Mouse (Mus musculus): ENCODE measurements around the gene Rtkn. TPM values are rescaled to one million over a fixed set of nuclear protein-coding genes. Genes with fewer than 3 reads are reported as not detected.

Rtkn gene
- polyA plus RNA-seq (2017; shearing (Covaris generic)) = 0.92 TPM

GRCm38 (mm10) chr6:83134951-83135513 lies at the start of gene Rtkn:
Gene Rtkn (plus strand): TSS chr6:83135463.

DNA sequence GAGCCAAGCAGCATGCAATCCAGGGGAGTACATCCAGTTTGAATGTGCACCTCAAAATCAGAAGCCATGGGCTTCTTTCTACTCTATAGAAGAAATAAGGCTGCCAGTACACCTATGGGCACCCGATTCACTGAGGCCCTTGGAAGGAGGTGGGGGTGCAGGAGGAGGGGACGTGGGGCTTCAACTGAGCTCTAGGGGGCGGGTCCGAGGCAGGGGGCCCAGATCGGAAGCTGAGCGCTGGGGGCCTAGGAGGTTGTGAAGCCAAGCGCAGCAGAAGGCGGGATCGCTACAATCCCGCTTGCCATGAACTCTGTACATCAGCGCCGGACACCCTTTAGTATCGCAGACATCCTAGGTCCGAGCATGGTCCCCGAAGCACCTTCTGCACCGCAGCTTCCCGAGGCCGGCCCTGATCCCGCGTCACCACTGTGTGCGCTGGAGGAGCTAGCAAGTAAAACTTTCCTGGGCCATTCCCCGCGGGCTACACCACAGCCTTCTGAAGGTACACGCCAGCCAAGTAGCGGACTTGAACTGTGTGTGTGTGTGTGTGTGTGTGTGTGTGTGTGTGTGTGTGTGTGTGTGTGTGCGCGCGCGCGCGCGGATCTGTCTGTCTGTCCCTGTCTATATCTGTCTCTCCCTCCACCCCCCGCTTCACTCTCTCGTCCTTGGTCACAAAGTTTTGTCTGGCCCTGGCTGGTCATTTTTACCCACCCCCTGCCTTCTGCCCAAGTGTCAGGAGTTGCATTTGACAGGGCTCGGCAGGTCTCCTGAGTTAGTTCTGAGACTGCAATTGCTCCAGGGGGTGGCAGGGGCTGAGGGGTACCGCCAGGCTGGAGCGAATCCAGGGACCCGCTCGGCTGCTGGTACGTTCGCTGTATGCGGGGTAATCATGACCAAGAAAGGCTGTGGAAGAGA lies 48.9 kb upstream of the Rtkn start, which contains the start of gene Lbx2:
Gene Lbx2, plus strand, starts transcription at position 247 of the 915 bp plus-strand sequence.

GRCm38 (mm10) chr6:83101316-83101687 lies 34.0 kb upstream of the Rtkn start, which contains the start of the genes Ccdc142 and Gm42688:
Gene Ccdc142 (plus strand): TSS chr6:83101601.
Gene Gm42688 (plus strand): TSS chr6:83101617.

GRCm38 (mm10) chr6:83108762-83109668 lies 26.2 kb upstream of the Rtkn start, which contains the start of gene Mrpl53:
Gene Mrpl53 (plus strand): TSS chr6:83109040.

DNA sequence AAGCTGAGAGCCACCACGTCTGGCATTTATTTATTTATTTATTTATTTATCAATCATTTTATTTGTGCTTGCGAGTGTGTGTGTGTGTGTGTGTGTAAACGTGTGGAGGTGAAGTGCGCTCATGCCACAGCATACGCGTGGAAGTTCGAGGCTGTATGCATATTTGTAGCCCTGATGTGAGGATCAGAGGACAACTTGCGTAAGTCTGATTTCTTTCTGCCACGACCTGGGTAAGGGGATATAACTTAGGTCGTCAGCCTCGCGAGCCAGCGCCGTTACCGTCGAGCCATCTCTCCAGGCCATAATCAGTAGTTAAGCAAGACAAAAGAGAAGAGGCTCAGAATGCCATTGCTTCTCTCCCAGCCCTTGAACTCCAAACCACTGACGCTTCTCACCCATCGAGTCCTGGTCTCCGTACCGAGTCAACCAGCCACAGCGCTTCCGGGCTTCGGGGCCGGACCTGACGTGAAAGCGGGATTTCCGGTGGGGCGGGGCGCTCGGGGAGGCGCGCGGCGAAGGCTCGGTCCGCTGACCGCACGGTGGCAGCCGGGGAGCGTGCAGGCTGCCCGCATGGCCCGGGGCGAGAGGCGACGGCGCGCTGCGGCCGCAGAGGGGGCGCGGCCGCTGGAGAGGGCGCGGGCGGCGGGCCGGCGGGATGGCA lies 20.1 kb upstream of the Rtkn start, which contains the start of gene Mogs:
Gene Mogs, plus strand, starts transcription at position 486 of the 661 bp plus-strand sequence.

DNA sequence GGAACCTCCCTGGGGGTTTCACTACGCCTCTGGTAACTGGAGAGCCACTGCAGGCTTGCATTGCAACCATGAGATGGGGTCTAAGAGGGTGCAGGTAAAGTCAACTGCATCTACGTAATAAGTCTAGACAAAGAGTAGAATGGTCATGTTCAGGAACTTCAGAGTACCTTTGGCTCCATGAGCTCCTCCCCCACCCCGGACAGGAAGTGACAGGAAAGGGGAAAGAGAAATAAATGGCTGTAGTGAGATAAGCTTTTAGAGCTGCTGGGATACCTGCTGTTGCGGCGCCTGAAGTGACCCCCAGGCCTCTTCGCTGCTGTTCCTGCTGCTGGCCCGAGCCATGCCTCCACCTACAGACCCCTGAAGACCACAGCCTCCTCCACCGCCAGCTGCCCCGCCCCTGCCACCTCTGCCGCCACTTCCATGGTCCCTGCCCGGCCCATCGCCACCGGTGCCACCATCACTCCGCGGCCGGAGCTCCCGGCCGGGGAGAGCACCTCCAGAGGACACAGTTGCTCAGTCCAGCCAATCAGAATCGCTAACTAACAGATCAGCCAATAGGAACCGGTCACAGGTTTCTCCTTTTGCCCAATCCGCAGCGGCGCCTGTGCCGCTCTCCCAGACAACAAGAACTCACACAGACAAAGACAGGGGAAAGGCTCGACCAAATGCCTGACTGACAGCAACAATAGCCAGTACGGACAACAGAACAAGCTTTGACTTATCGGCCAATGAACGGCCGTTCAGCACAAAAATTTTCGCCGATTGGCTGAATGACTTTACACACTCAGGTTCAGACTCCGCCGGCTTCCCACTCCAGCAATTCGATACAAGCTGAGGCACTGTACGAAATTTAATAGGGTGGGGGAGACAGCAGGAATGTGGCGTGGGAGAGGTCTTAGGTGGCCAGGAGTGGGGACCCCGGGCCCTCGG lies 14.1 kb upstream of the Rtkn start, which contains the start of gene Wbp1:
Gene Wbp1, minus strand, starts transcription at position 630 of the 933 bp plus-strand sequence.

DNA sequence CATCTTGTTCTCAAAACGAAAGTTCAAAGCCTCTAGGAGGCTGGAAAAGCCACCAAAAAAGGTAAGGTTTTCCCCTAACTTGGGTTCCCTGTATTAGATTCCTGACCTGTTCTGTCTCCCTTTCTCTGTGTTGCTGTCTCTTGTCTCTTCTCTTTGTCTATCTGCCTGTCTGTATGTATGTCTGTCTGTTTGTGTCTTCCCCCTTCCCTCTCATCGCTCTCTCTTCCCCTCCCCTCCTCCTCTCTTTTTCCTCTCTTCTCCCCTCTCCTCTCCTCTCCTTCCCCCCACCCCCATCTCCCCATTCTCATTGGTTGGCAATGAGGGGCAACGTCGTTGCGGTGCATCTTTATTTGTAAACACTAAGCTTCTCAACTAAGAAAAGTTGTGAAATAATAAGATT lies 9.9 kb upstream of the Rtkn start, which contains the start of gene Ino80b:
Gene Ino80b, minus strand, starts transcription at position 101 of the 400 bp plus-strand sequence.

GRCm38 (mm10) chr6:83156259-83156684 lies 21.0 kb downstream of the Rtkn start, which contains the start of the genes Wdr54 and 1700003E16Rik:
Gene Wdr54 (minus strand): TSS chr6:83156397.
Gene 1700003E16Rik (plus strand): TSS chr6:83156404.

GRCm38 (mm10) chr6:83165607-83166242 lies 30.5 kb downstream of the Rtkn start, which contains the start of gene Dctn1:
Gene Dctn1 (plus strand): TSS chr6:83165920.

Other genes starting within 250 kb of the Rtkn start
- 3.6 TPM for gene Sema4f, start 195.7 kb upstream of the Rtkn start, polyA plus RNA-seq (2017; shearing (Covaris generic))
- 0.64 TPM for gene M1ap, start 188.6 kb upstream of the Rtkn start, polyA plus RNA-seq (2017; shearing (Covaris generic))
- gene Dok1, start 102.0 kb upstream of the Rtkn start, polyA plus RNA-seq (2017; shearing (Covaris generic)) = 56.5 TPM
- 0.32 TPM for gene Loxl3, start 101.3 kb upstream of the Rtkn start, polyA plus RNA-seq (2017; shearing (Covaris generic))
- gene Aup1, start 80.9 kb upstream of the Rtkn start, polyA plus RNA-seq (2017; shearing (Covaris generic)) = 472 TPM
- 67.6 TPM for gene Htra2, start 80.2 kb upstream of the Rtkn start, polyA plus RNA-seq (2017; shearing (Covaris generic))
- gene Dqx1, start 77.6 kb upstream of the Rtkn start, polyA plus RNA-seq (2017; shearing (Covaris generic)) = 4.9 TPM
- gene Tlx2, start 65.2 kb upstream of the Rtkn start, polyA plus RNA-seq (2017; shearing (Covaris generic)) = not detected
- gene Pcgf1, start 57.6 kb upstream of the Rtkn start, polyA plus RNA-seq (2017; shearing (Covaris generic)) = 32.7 TPM
- gene Lbx2, start 49.1 kb upstream of the Rtkn start, polyA plus RNA-seq (2017; shearing (Covaris generic)) = not detected
- gene Ccdc142, start 33.9 kb upstream of the Rtkn start, polyA plus RNA-seq (2017; shearing (Covaris generic)) = 5.2 TPM
- gene Gm42688, start 33.8 kb upstream of the Rtkn start, polyA plus RNA-seq (2017; shearing (Covaris generic)) = 5.8 TPM
- 65.4 TPM for gene Mrpl53, start 26.4 kb upstream of the Rtkn start, polyA plus RNA-seq (2017; shearing (Covaris generic))
- 3.9 TPM for gene Mogs, start 20.0 kb upstream of the Rtkn start, polyA plus RNA-seq (2017; shearing (Covaris generic))
- 71.7 TPM for gene Wbp1, start 13.9 kb upstream of the Rtkn start, polyA plus RNA-seq (2017; shearing (Covaris generic))
- 13.0 TPM for gene Ino80b, start 10.0 kb upstream of the Rtkn start, polyA plus RNA-seq (2017; shearing (Covaris generic))
- 1.9 TPM for gene Wdr54, start 20.9 kb downstream of the Rtkn start, polyA plus RNA-seq (2017; shearing (Covaris generic))
- gene 1700003E16Rik, start 20.9 kb downstream of the Rtkn start, polyA plus RNA-seq (2017; shearing (Covaris generic)) = not detected
- gene Dctn1, start 30.5 kb downstream of the Rtkn start, polyA plus RNA-seq (2017; shearing (Covaris generic)) = 86.5 TPM
- gene Slc4a5, start 84.4 kb downstream of the Rtkn start, polyA plus RNA-seq (2017; shearing (Covaris generic)) = 0.87 TPM
- gene Mthfd2, start 190.4 kb downstream of the Rtkn start, polyA plus RNA-seq (2017; shearing (Covaris generic)) = 80.7 TPM
- 125 TPM for gene Mob1a, start 190.6 kb downstream of the Rtkn start, polyA plus RNA-seq (2017; shearing (Covaris generic))
- 54.9 TPM for gene Bola3, start 213.7 kb downstream of the Rtkn start, polyA plus RNA-seq (2017; shearing (Covaris generic))